Mouse (Mus musculus): ENCODE data around the gene Zbtb45. TPM values are rescaled to one million over a fixed set of nuclear protein-coding genes. Genes with fewer than 3 reads are reported as not detected.

Gene Zbtb45
- total RNA-seq, 1 experiment from 2014 or later = 13.2 TPM

GRCm38 (mm10) chr7:12998053-12998452 lies 11.8 kb downstream of the Zbtb45 start, which contains the start of gene Slc27a5:
Gene Slc27a5 (minus strand): TSS chr7:12998192.
- no peak for DNase-seq

GRCm38 (mm10) chr7:12997230-12997629 lies 12.6 kb downstream of the Zbtb45 start:
- no peak for DNase-seq

GRCm38 (mm10) chr7:12995862-12996261 lies 14.0 kb downstream of the Zbtb45 start:
- DNase-seq = no peak

- DNase-seq = peak; percentile 26
Observed at GRCm38 (mm10) chr7:12993148-12993547, 16.7 kb downstream of the Zbtb45 start.

GRCm38 (mm10) chr7:12992222-12992621 lies 17.6 kb downstream of the Zbtb45 start:
- peak; percentile 68 for DNase-seq

GRCm38 (mm10) chr7:12987409-12988189 lies 22.2 kb downstream of the Zbtb45 start:
- DNase-seq = no peak

- no peak for DNase-seq
Observed at GRCm38 (mm10) chr7:12986906-12987305, 22.9 kb downstream of the Zbtb45 start.

GRCm38 (mm10) chr7:12985724-12986123 lies 24.1 kb downstream of the Zbtb45 start:
- DNase-seq = no peak

GRCm38 (mm10) chr7:12980291-12980690 lies 29.5 kb downstream of the Zbtb45 start:
- no peak for DNase-seq

- DNase-seq = no peak
Observed at GRCm38 (mm10) chr7:12979776-12980175, 30.1 kb downstream of the Zbtb45 start.

- DNase-seq = no peak
Observed at GRCm38 (mm10) chr7:12978931-12979722, 30.7 kb downstream of the Zbtb45 start.

- peak; percentile 99 for DNase-seq
Observed at GRCm38 (mm10) chr7:12977682-12978389, 32.0 kb downstream of the Zbtb45 start, which contains the start of gene Zfp446. Gene Zfp446 (plus strand): TSS chr7:12977848.

GRCm38 (mm10) chr7:12970906-12971305 lies 38.9 kb downstream of the Zbtb45 start:
- no peak for DNase-seq

GRCm38 (mm10) chr7:12966104-12966845 lies 43.6 kb downstream of the Zbtb45 start:
- DNase-seq = peak; percentile 74

GRCm38 (mm10) chr7:12965678-12966091 lies 44.1 kb downstream of the Zbtb45 start, which contains the start of gene Zfp324:
Gene Zfp324 (plus strand): TSS chr7:12965838.
- peak; percentile 95 for DNase-seq

- DNase-seq = peak; percentile 71
Observed at GRCm38 (mm10) chr7:12961511-12962141, 48.2 kb downstream of the Zbtb45 start.

- DNase-seq = no peak
Observed at GRCm38 (mm10) chr7:12959718-12960117, 50.1 kb downstream of the Zbtb45 start.

- no peak for DNase-seq
Observed at GRCm38 (mm10) chr7:12958948-12959347, 50.9 kb downstream of the Zbtb45 start.

GRCm38 (mm10) chr7:12957511-12957910 lies 52.3 kb downstream of the Zbtb45 start:
- DNase-seq = no peak

- DNase-seq = no peak
Observed at GRCm38 (mm10) chr7:12954896-12955295, 54.9 kb downstream of the Zbtb45 start.

Measured in adrenal gland, postnatal 14 days (tissue).